Mouse (Mus musculus) hindbrain, embryonic 16.5 days (tissue): ENCODE results near the gene Ephb6. TPM values are rescaled to one million over a fixed set of nuclear protein-coding genes. Genes with fewer than 3 reads are reported as not detected.
"Not testable (repeated sequence)": the region's sequence is repeated elsewhere in the genome, so short reads cannot be mapped to it uniquely, and the experiment has no call there.

Experiments
- ATAC-seq: fragments of 200-750 bp; cut with Nextera tagmentation; 2 replicates; pipeline ENCODE4 v1.8.0; 2017; ENCODE audit warnings: moderate TSS enrichment, moderate library complexity
- H3K27ac ChIP-seq: fragments of 300-500 bp; sonication (generic); 2 replicates; pipeline ENCODE4 v1.5.1; 2014; ENCODE audit warnings: low read depth, mild to moderate bottlenecking, control low read depth, low read length, moderate library complexity
- H3K27me3 ChIP-seq: fragments of 300-500 bp; sonication (generic); replicated peaks from 2 replicates; pipeline ENCODE4 v1.6.1; 2014; ENCODE audit warnings: low read length; ENCODE audit not compliant: control insufficient read depth, insufficient read depth
- H3K36me3 ChIP-seq: fragments of 300-500 bp; sonication (generic); 2 replicates; pipeline ENCODE4 v1.6.1; 2014; ENCODE audit warnings: mild to moderate bottlenecking, low read length, moderate library complexity, mixed read lengths; ENCODE audit not compliant: control insufficient read depth, insufficient read depth
- H3K4me1 ChIP-seq: fragments of 300-500 bp; sonication (generic); 2 replicates; pipeline ENCODE4 v1.6.1; 2014; ENCODE audit warnings: low read depth, low read length; ENCODE audit not compliant: control insufficient read depth, insufficient read depth
- H3K4me2 ChIP-seq: fragments of 300-500 bp; sonication (generic); 2 replicates; pipeline ENCODE4 v1.6.1; 2014; ENCODE audit warnings: mild to moderate bottlenecking, low read length, control low read depth, moderate library complexity
- H3K4me3 ChIP-seq: fragments of 300-500 bp; sonication (generic); 2 replicates; pipeline ENCODE4 v1.5.1; 2014; ENCODE audit warnings: mild to moderate bottlenecking, low read length, control low read depth, moderate library complexity
- H3K9ac ChIP-seq: fragments of 300-500 bp; sonication (generic); 2 replicates; pipeline ENCODE4 v1.6.1; 2014; ENCODE audit warnings: low read depth, mild to moderate bottlenecking, control low read depth, low read length, moderate library complexity
- H3K9me3 ChIP-seq: fragments of 300-500 bp; sonication (generic); 2 replicates; pipeline ENCODE4 v1.6.1; 2014; ENCODE audit warnings: mild to moderate bottlenecking, low read length, moderate library complexity; ENCODE audit not compliant: control insufficient read depth
- WGBS: fragments of 180-500 bp; shearing (Covaris S2); extraction: QIAGEN DNeasy Blood & Tissue Kit; methylation state at CpG from one replicate; pipeline ENCODE4 v1.1.7; 2014; 5-methylcytosine and 5-hydroxymethylcytosine counted together
- polyA plus RNA-seq: library from polyadenylated mRNA; unstranded; fragments of >200 nt; fragmentation: Nextera tagmentation; extraction: Ambion mirVana; gene quantifications from 2 replicates; pipeline ENCODE4 v1.2.1, GENCODE M21; 2015

The Ephb6 gene
- 39.4 and 46.6 TPM in 2 replicates for polyA plus RNA-seq

DNA sequence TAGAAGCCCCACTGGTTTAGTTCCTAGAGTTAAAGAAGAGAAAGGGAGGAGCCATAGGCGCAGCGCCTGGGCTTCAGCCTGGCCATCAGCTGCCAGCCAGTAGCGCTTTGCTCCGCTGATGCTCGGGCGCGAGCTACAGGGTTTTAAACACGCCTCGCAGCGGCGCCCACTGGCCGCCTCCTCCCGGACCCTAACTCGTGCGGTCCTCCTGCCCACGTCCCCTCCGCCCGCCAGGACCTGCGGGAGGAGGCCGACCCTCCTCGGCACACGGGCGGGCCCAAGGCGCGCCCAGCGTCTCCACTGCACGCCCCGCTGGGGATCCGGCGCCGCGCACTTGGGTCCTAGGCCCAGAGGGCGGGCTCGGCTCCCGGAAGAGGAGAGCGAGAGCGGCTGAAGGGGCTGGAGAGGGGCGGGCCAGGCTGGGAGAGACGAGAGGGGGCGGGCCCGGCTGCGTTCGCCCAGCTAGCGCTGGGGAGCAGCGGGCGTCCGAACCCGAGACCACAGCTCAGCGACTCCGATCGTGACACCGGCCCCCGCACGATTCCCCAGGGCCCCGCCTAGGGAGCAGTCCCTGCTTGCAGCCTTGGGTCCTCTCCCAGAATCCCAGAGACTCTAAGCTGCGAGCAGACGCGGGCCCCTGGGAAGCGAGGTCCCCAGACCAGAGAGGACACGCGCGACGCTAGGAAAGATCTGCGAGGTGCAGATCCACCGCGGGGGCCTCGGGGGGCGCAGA is at the start of gene Ephb6:
Ephb6 (plus strand) TSS at position 422 of the 733 bp plus-strand sequence.
- Histone ChIP-seq H3K4me2 (peak within 1 kb of the TSS; percentile 78), H3K4me3 (peak within 1 kb of the TSS; percentile 68), H3K4me1 (peaks cover 17% of the 10 kb centered on the region), H3K9ac (peak within 1 kb of the TSS; percentile 83), H3K36me3 (no peaks in the 10 kb centered on the region), H3K9me3 (no peaks in the 10 kb centered on the region), H3K27ac (peak within 1 kb of the TSS; percentile 86), H3K27me3 (no peaks in the 10 kb centered on the region)
- WGBS, result under 1% methylated on average over 59 of the region's 68 CpGs
- ATAC-seq, result peak; percentile 94

DNA sequence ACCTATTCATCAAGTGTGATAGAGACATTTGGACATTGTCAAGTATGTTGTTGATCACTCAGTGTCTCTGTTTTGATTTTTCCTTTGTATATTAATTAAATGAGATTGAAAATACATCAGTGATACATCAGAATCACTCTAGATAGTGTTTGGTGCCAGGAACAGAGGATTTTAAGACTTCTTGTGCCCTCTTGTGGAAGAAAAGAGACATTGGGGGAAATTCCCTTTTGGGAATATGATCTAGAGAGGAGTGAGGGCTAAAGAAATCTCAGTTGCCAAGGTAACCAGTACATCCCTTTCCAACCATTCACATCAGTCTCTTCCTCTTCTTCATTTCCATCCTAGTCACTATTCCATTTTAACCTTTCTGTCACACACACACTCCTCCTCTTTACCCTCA is 48.9 kb upstream of the Ephb6 start:
- ATAC-seq, result peak; percentile 88

DNA sequence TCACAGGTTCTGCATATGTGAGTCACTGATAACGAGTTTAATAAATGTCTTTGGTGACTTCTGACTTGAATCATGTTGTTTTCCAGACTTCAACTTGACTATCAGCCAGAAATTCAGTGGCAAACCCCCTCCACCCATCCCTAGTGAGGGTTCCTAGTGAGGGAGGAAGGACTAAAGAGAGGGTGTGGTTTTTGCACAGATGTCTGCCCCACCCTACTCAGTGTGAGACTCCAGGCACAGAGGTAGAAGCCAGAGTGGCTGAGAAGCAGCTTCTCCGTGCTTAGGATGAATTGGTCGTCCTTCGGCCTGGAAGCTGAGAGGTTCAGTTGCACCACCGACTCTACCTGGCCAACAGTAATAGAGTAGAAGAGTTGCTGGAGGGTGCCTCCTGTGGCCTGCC is 47.8 kb upstream of the Ephb6 start:
- H3K4me3 ChIP-seq, result no peak overlapping the region
- 81% methylated on average over 5 of the region's 5 CpGs for WGBS
- no peaks in the 10 kb centered on the region for H3K36me3 ChIP-seq
- H3K4me1 ChIP-seq, result no peaks in the 10 kb centered on the region
- H3K9me3 ChIP-seq, result no peaks in the 10 kb centered on the region
- H3K4me2 ChIP-seq, result no peak overlapping the region
- H3K27me3 ChIP-seq, result no peaks in the 10 kb centered on the region
- no peak overlapping the region for H3K9ac ChIP-seq
- H3K27ac ChIP-seq, result no peak overlapping the region
- no peak for ATAC-seq

More for the DNA sequence above, 48.9 kb upstream of the Ephb6 start:
- no peaks in the 10 kb centered on the region for H3K9me3 ChIP-seq
- H3K4me3 ChIP-seq, result no peak overlapping the region
- H3K9ac ChIP-seq, result no peak overlapping the region
- no peaks in the 10 kb centered on the region for H3K27me3 ChIP-seq
- no peak overlapping the region for H3K4me2 ChIP-seq
- no peaks in the 10 kb centered on the region for H3K4me1 ChIP-seq
- H3K36me3 ChIP-seq, result no peaks in the 10 kb centered on the region
- H3K27ac ChIP-seq, result no peak overlapping the region

DNA sequence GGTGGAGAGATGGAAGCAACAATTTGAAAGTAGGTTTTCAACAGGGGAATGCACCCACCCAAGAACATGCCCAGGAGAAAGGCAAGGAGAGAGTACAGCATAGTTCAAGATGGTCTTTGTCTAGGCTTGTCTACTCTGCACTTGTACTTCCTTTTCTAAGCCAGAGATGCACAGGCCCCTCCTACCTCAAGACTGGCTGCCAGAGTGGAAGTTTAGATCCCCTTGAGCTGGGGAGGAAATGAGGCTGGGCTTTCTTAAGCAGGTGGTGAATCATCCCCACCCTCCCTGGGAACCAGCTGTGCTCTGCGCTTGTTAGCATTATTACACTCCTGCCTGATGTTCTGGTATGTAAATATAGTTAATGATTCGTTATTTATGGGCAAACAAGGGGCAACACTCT is 47.0 kb upstream of the Ephb6 start:
- no peak for ATAC-seq
- Histone ChIP-seq H3K4me3 (no peak overlapping the region), H3K4me1 (no peaks in the 10 kb centered on the region), H3K36me3 (no peaks in the 10 kb centered on the region), H3K27me3 (no peaks in the 10 kb centered on the region), H3K4me2 (no peak overlapping the region), H3K27ac (no peak overlapping the region), H3K9ac (no peak overlapping the region), H3K9me3 (no peaks in the 10 kb centered on the region)
- WGBS, result 46% methylated on average over 2 of the region's 2 CpGs

DNA sequence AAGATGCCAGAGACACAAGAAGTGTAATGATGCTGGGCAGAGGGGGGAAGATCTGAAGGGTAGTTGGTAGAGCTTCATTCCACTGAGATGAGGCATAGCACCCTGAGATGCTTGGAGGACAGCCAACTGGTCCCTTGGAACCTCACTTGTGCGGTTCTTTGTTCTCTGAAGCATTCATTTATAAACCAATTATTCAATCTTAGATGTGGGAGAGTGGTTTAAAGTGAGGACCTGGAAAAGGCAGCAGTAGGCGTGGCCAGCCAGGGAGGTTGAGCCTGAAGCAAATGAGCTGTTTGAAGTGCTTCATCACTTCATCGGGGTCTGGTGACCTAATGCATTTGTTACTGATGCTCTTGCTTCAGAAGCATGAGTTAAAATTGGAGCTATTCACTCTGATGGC is 46.0 kb upstream of the Ephb6 start:
- Histone ChIP-seq H3K4me3 (no peak overlapping the region), H3K9me3 (no peaks in the 10 kb centered on the region), H3K36me3 (no peaks in the 10 kb centered on the region), H3K27ac (no peak overlapping the region), H3K27me3 (no peaks in the 10 kb centered on the region), H3K4me2 (no peak overlapping the region), H3K4me1 (no peaks in the 10 kb centered on the region), H3K9ac (no peak overlapping the region)
- ATAC-seq, result no peak
- WGBS, result 62% methylated on average over 3 of the region's 3 CpGs

DNA sequence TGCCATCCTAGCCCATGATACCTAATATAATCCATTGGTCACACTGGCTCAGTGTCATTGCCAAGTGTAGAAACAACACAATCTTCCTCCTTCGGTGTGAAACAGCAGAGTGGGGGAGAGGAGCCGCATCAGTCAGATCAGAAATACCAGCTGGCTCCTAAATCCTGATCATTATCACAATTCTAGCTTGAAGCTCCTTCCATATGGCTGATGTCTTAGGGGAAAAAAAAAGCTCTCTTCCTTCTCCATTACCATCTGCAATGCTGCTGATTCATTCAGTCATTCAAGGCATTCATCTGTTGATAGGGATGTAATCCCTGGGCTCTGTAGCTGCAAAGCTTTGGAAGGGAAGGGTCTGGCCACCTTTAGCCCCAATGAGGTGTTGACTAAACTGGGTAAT is 45.0 kb upstream of the Ephb6 start:
- no peak overlapping the region for H3K4me2 ChIP-seq
- H3K4me1 ChIP-seq, result no peaks in the 10 kb centered on the region
- no peak for ATAC-seq
- 56% methylated on average over 2 of the region's 2 CpGs for WGBS
- no peak overlapping the region for H3K9ac ChIP-seq
- H3K27me3 ChIP-seq, result no peaks in the 10 kb centered on the region
- no peak overlapping the region for H3K4me3 ChIP-seq
- H3K36me3 ChIP-seq, result no peaks in the 10 kb centered on the region
- H3K27ac ChIP-seq, result no peak overlapping the region
- H3K9me3 ChIP-seq, result no peaks in the 10 kb centered on the region

DNA sequence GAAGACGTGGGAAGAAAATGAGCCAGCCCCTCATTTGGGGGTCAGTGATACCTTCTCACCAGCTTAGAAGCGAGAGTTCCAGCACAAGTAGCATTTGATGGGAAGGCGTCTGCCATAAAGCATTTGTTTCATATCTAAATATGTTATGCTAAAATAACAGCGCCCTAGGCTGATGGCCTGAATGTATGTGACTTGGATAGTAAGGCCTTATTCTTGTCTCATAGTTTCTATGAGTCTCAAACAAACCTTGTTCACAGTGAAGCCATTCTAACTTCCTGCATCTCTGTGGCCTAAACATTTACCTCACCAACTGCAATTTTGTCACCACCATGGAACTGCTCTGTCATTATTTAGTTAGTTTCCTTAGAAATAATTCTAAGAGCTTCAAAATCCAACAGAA is 42.7 kb upstream of the Ephb6 start:
- no peak overlapping the region; the same call in 1 of the 2 replicates for H3K9ac ChIP-seq
- WGBS, result 95% methylated on average over 4 of the region's 4 CpGs
- no peaks in the 10 kb centered on the region for H3K4me1 ChIP-seq
- H3K4me3 ChIP-seq, result peak overlapping the region; percentile 20
- no peaks in the 10 kb centered on the region for H3K27me3 ChIP-seq
- no peaks in the 10 kb centered on the region for H3K36me3 ChIP-seq
- peak overlapping the region; percentile 41 for H3K4me2 ChIP-seq
- no peak overlapping the region for H3K27ac ChIP-seq
- H3K9me3 ChIP-seq, result no peaks in the 10 kb centered on the region
- no peak for ATAC-seq

DNA sequence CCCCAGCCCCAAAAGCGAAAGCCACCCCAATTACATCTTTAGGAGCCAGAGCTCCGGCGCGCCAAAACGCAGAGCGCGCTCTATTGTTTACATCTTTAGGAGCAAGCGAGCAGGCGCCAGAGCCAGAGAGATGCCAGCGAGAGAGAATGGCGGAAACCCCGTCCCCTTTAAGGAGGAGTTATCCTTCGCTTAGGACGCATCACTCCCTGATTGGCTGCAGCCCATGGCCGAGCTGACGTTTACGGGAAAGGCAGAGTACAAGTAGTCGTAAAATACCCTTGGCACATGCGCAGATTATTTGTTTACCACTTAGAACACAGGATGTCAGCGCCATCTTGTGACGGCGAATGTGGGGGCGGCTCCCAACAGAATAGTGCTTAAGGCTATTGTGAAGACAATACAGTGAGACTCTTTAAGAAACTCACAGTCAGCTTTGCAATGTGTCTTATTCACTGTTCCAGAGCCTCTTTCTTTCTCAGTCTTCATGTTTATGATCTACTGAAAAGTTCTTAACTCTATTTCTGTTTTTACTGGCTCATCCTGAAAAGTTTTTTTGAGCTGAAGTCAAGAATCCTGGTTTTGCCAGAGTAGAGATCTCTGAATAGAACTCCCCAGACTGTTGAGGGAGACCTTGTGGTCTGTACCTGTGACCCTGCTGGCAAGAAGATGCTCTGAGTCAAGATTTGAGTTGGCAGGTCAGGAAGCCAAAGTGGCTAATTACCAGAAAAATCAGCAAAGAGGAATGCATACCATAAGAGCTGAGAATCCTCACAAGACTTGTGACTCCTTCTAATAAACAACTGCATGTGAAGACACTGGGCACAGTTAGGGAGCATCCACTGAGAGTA is 42.0 kb upstream of the Ephb6 start:
- WGBS, result 62% methylated on average over 5 of the region's 23 CpGs
- not testable (repeated sequence) for H3K27ac ChIP-seq, H3K9me3 ChIP-seq, H3K9ac ChIP-seq, H3K36me3 ChIP-seq, H3K27me3 ChIP-seq, H3K4me1 ChIP-seq
- peak; percentile 79 for ATAC-seq
- peak overlapping the region; percentile 34 for H3K4me2 ChIP-seq
- H3K4me3 ChIP-seq, result peak overlapping the region; percentile 20

DNA sequence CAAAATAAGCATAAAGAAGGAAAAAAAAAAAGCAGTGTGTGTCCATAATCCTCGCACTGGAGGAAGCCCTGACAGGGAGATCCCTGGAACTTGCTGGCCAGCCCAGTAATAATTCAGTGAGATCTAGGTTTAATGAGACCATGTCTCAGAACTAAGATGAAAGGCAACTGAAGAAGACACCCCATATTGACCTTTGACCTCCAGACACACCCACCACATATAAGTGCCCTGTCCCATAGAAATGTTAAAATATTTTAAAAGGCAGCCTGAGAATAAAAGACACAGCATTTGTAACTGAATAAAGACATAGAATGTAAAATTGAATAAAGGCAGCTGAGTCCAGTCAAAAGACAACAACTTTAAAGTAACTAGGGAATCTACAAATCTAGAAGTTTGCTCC is 40.0 kb upstream of the Ephb6 start:
- no peaks in the 10 kb centered on the region for H3K36me3 ChIP-seq
- H3K4me2 ChIP-seq, result no peak overlapping the region
- no peaks in the 10 kb centered on the region for H3K4me1 ChIP-seq
- no peak overlapping the region for H3K27ac ChIP-seq
- no peak overlapping the region for H3K9ac ChIP-seq
- 59% methylated on average over 1 of the region's 1 CpGs for WGBS
- no peak for ATAC-seq
- H3K27me3 ChIP-seq, result no peaks in the 10 kb centered on the region
- H3K9me3 ChIP-seq, result no peaks in the 10 kb centered on the region
- no peak overlapping the region for H3K4me3 ChIP-seq
